Mouse (Mus musculus) Patski (cell line): ENCODE data around the gene Gm20388. TPM values are rescaled to one million over a fixed set of nuclear protein-coding genes. Genes with fewer than 3 reads are reported as not detected.

Experiments used
- ATAC-seq: fragments of 100-300 bp; one replicate; pipeline ENCODE4 v1.8.0; 2021
- CTCF ChIA-PET: fragments of 350-600 bp; sonication (Branson Sonifier 250); formaldehyde crosslinking; loops from one replicate; lab custom pipeline; 2022; ENCODE audit warnings: inconsistent platforms; lab: Charles Lee
- POLR2A ChIA-PET: fragments of 350-600 bp; sonication (Branson Sonifier 250); formaldehyde crosslinking; loops from one replicate; lab custom pipeline; 2022; ENCODE audit warnings: antibody characterized with exemption, inconsistent platforms; lab: Charles Lee
- DNase-seq: peaks from one replicate; pipeline ENCODE4 v3.0.0-alpha.2; 2011; ENCODE audit warnings: low read depth, low spot score
- H3K27me3 ChIP-seq: fragments of 371-371 bp; one replicate; pipeline ENCODE4 v1.5.1; 2021
- CTCF ChIP-seq: fragments of 100-300 bp; IDR thresholded peaks from one replicate; pipeline ENCODE4 v1.5.1; 2021
- in situ Hi-C: fragments of 300-500 bp; cut with MboI; formaldehyde crosslinking; loops from 3 replicates; pipeline ENCODE4 v1.11.1; 2018; ENCODE audit warnings: low pct_unique_long_range_greater_than_20kb, mixed read lengths
- polyA plus RNA-seq: library from polyadenylated mRNA; unstranded; gene quantifications from one replicate; pipeline ENCODE4 v1.2.3, GENCODE M21; 2021

Gm20388 gene
- polyA plus RNA-seq, 1 experiment from 2014 or later = 86.7 TPM

- ATAC-seq = no peak
- no peak for TF ChIP-seq CTCF
- H3K27me3 ChIP-seq = no peaks in the 10 kb centered on the region
- in situ Hi-C loops = no loop called here
- DNase-seq = no peak
- POLR2A ChIA-PET = interaction anchor here (6.8 kb wide), 1 partner anchor 24 kb away, joined by 55 read pairs; the partner anchor contains the start of gene Piezo1
- CTCF ChIA-PET = interaction anchor here (0.7 to 3.0 kb wide), 5 partner anchors 13 to 41 kb away, joined by 3 to 18 read pairs (median 3); partner anchors contain the start of gene Piezo1
Observed at GRCm38 (mm10) chr8:122524506-122524905, 2613.9 kb downstream of the Gm20388 start.

- no peak for TF ChIP-seq CTCF
- in situ Hi-C loops = no loop called here
- DNase-seq (no peak), ATAC-seq (no peak)
- ChIA-PET POLR2A (interaction anchor here (1.1 to 6.8 kb wide), 3 partner anchors 12 to 24 kb away, joined by 3 to 55 read pairs (median 6); partner anchors contain the start of gene Piezo1), CTCF (interaction anchor here (0.7 to 3.0 kb wide), 6 partner anchors 12 to 41 kb away, joined by 3 to 7 read pairs (median 3); partner anchors contain the start of gene Piezo1)
- no peaks in the 10 kb centered on the region for H3K27me3 ChIP-seq
Observed at GRCm38 (mm10) chr8:122525004-122525403, 2614.4 kb downstream of the Gm20388 start.

- DNase-seq (no peak), ATAC-seq (peak; percentile 25)
- no peak for TF ChIP-seq CTCF
- ChIA-PET POLR2A (interaction anchor here (0.9 to 6.8 kb wide), 4 partner anchors 11 to 41 kb away, joined by 3 to 55 read pairs (median 5); partner anchors contain the start of genes Cdt1 and Piezo1), CTCF (interaction anchor here (1.0 to 1.4 kb wide), 3 partner anchors 19 to 35 kb away, joined by 3 to 7 read pairs (median 3); partner anchors contain the start of gene Piezo1)
- no peaks in the 10 kb centered on the region for H3K27me3 ChIP-seq
- in situ Hi-C loops = no loop called here
Observed at GRCm38 (mm10) chr8:122526084-122526483, 2615.4 kb downstream of the Gm20388 start.

- no peak for TF ChIP-seq CTCF
- ATAC-seq = peak; percentile 76
- in situ Hi-C loops = no loop called here
- no peak for DNase-seq
- POLR2A ChIA-PET = interaction anchor here (0.9 to 6.8 kb wide), 3 partner anchors 11 to 41 kb away, joined by 4 to 55 read pairs (median 6); partner anchors contain the start of genes Cdt1 and Piezo1
- CTCF ChIA-PET = interaction anchor here (1.0 to 1.4 kb wide), 2 partner anchors 23 to 36 kb away, joined by 3 to 4 read pairs; no protein-coding TSS in a partner anchor
- no peaks in the 10 kb centered on the region for H3K27me3 ChIP-seq
Observed at GRCm38 (mm10) chr8:122526526-122527170, 2616.0 kb downstream of the Gm20388 start.

- no peak for DNase-seq
- ChIA-PET CTCF (interaction anchor here (1.4 kb wide), 1 partner anchor 22 kb away, joined by 4 read pairs; no protein-coding TSS in a partner anchor), POLR2A (no interaction called here)
- no peak for ATAC-seq
- in situ Hi-C loops = no loop called here
- no peak for TF ChIP-seq CTCF
- H3K27me3 ChIP-seq = no peaks in the 10 kb centered on the region
Observed at GRCm38 (mm10) chr8:122527937-122528336, 2617.3 kb downstream of the Gm20388 start.

- ChIA-PET POLR2A (no interaction called here), CTCF (no interaction called here)
- ATAC-seq = no peak
- no peak for DNase-seq
- H3K27me3 ChIP-seq = no peaks in the 10 kb centered on the region
- TF ChIP-seq CTCF = no peak
- in situ Hi-C loops = no loop called here
Observed at GRCm38 (mm10) chr8:122529159-122529558, 2618.5 kb downstream of the Gm20388 start.

GRCm38 (mm10) chr8:122531312-122531711, 2620.7 kb downstream of the Gm20388 start:
- ATAC-seq = no peak
- DNase-seq = no peak
- no peak for TF ChIP-seq CTCF
- in situ Hi-C loops = no loop called here
- CTCF ChIA-PET = no interaction called here
- POLR2A ChIA-PET = interaction anchor here (1.2 kb wide), 1 partner anchor 16 kb away, joined by 3 read pairs; no protein-coding TSS in a partner anchor
- no peaks in the 10 kb centered on the region for H3K27me3 ChIP-seq

GRCm38 (mm10) chr8:122537033-122537432, 2626.4 kb downstream of the Gm20388 start:
- no peaks in the 10 kb centered on the region for H3K27me3 ChIP-seq
- ATAC-seq (peak; percentile 42), DNase-seq (no peak)
- ChIA-PET CTCF (interaction anchor here (1.0 to 2.3 kb wide), 4 partner anchors 10 to 15 kb away, joined by 3 to 7 read pairs (median 3); no protein-coding TSS in a partner anchor), POLR2A (interaction anchor here (0.6 to 1.9 kb wide), 2 partner anchors 10 to 11 kb away, joined by 3 to 6 read pairs; no protein-coding TSS in a partner anchor)
- in situ Hi-C loops = no loop called here
- TF ChIP-seq CTCF = no peak

GRCm38 (mm10) chr8:122537812-122538211, 2627.2 kb downstream of the Gm20388 start:
- CTCF ChIA-PET = interaction anchor here (1.0 to 2.3 kb wide), 2 partner anchors 14 kb away, joined by 3 to 7 read pairs; no protein-coding TSS in a partner anchor
- DNase-seq (no peak), ATAC-seq (no peak)
- TF ChIP-seq CTCF = no peak
- no peaks in the 10 kb centered on the region for H3K27me3 ChIP-seq
- in situ Hi-C loops = no loop called here
- POLR2A ChIA-PET = interaction anchor here (1.2 to 1.9 kb wide), 2 partner anchors 9 to 11 kb away, joined by 4 to 6 read pairs; no protein-coding TSS in a partner anchor

GRCm38 (mm10) chr8:122538310-122539076, 2627.9 kb downstream of the Gm20388 start:
- TF ChIP-seq CTCF = no peak
- ChIA-PET POLR2A (interaction anchor here (1.2 to 1.9 kb wide), 2 partner anchors 8 to 12 kb away, joined by 4 to 6 read pairs; no protein-coding TSS in a partner anchor), CTCF (interaction anchor here (2.3 kb wide), 1 partner anchor 15 kb away, joined by 7 read pairs; no protein-coding TSS in a partner anchor)
- ATAC-seq (no peak), DNase-seq (no peak)
- no peaks in the 10 kb centered on the region for H3K27me3 ChIP-seq
- in situ Hi-C loops = no loop called here
